Mouse (Mus musculus) intestine, embryonic 14.5 days (tissue): Measurements from ENCODE around the gene Ifngr1. TPM values are rescaled to one million over a fixed set of nuclear protein-coding genes. Genes with fewer than 3 reads are reported as not detected.

Experiments used
- ATAC-seq: fragments of 200-750 bp; cut with Nextera tagmentation; replicated peaks from 2 replicates; pipeline ENCODE4 v1.8.0; 2017; ENCODE audit warnings: low read depth, moderate number of reproducible peaks, moderate TSS enrichment, moderate library complexity; ENCODE audit not compliant: low FRiP score, low TSS enrichment
- DNase-seq: peaks from one replicate; pipeline ENCODE4 v3.0.0-alpha.2; 2018; ENCODE audit warnings: low spot score
- H3K27ac ChIP-seq: fragments of 300-500 bp; sonication (generic); 2 replicates; pipeline ENCODE4 v1.5.1; 2014; ENCODE audit warnings: low read depth, mild to moderate bottlenecking, control low read depth
- H3K27me3 ChIP-seq: fragments of 300-500 bp; sonication (generic); replicated peaks from 2 replicates; pipeline ENCODE4 v1.6.1; 2014; ENCODE audit warnings: low read length, control low read depth; ENCODE audit not compliant: control insufficient read depth, insufficient read depth
- H3K36me3 ChIP-seq: fragments of 300-500 bp; sonication (generic); 2 replicates; pipeline ENCODE4 v1.6.1; 2014; ENCODE audit warnings: low read length, control low read depth; ENCODE audit not compliant: control insufficient read depth, insufficient read depth
- H3K4me1 ChIP-seq: fragments of 300-500 bp; sonication (generic); replicated peaks from 2 replicates; pipeline ENCODE4 v1.6.1; 2014; ENCODE audit warnings: low read length, control low read depth, mixed read lengths; ENCODE audit not compliant: control insufficient read depth, insufficient read depth
- H3K4me2 ChIP-seq: fragments of 300-500 bp; sonication (generic); 2 replicates; pipeline ENCODE4 v1.6.1; 2014; ENCODE audit warnings: low read length
- H3K4me3 ChIP-seq: fragments of 300-500 bp; sonication (generic); 2 replicates; pipeline ENCODE4 v1.5.1; 2014; ENCODE audit warnings: low read depth, low read length, control low read depth, mixed read lengths
- H3K9ac ChIP-seq: fragments of 300-500 bp; sonication (generic); 2 replicates; pipeline ENCODE4 v1.6.1; 2014; ENCODE audit warnings: mild to moderate bottlenecking, low read length
- H3K9me3 ChIP-seq: fragments of 300-500 bp; sonication (generic); 2 replicates; pipeline ENCODE4 v1.6.1; 2016; ENCODE audit warnings: low read length, control low read depth; ENCODE audit not compliant: control insufficient read depth
- whole genome bisulfite sequencing: fragments of 180-500 bp; shearing (Covaris S2); extraction: QIAGEN DNeasy Blood & Tissue Kit; methylation state at CpG from one replicate; pipeline ENCODE4 v1.1.7; 2014; 5-methylcytosine and 5-hydroxymethylcytosine counted together
- polyA plus RNA-seq: library from polyadenylated mRNA; unstranded; fragments of >200 nt; fragmentation: Nextera tagmentation; extraction: Ambion mirVana; gene quantifications from 2 replicates; pipeline ENCODE4 v1.2.1, GENCODE M21; 2014

The Ifngr1 gene
- polyA plus RNA-seq, 1 experiment from 2014 or later, result 82.2 TPM

DNA sequence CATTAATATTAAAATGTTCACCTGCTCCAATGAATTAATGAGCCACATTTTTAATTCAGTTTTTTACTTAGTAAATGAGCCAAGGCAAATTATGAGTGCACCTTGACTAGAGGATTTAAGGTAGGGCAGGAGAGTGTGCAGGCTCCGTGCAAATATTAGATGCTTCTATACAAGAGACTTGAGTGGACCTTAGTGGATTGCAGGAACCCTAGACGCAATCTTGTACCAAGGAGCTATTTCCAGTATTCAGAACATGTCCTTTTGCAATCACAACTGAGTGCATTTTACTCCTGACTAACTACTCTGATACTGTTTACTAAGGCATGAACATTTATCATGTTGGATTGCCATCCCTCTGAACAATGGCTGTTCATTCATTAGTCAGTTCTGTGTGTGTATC is 19.9 kb downstream of the Ifngr1 start:
- Histone ChIP-seq H3K27me3 (no peaks in the 10 kb centered on the region), H3K9me3 (no peaks in the 10 kb centered on the region), H3K9ac (no peak overlapping the region), H3K4me3 (no peak overlapping the region), H3K4me2 (no peak overlapping the region), H3K4me1 (peaks cover 7% of the 10 kb centered on the region; the same call in 1 of the 2 replicates), H3K27ac (no peak overlapping the region), H3K36me3 (peaks cover 41% of the 10 kb centered on the region)
- DNase-seq (no peak), ATAC-seq (no peak)
- whole genome bisulfite sequencing, result 47% methylated on average over 2 of the region's 2 CpGs

GRCm38 (mm10) chr10:19613111-19613753 is 21.5 kb downstream of the Ifngr1 start:
- Histone ChIP-seq H3K27ac (peak overlapping the region; percentile 55; the same call in 1 of the 2 replicates), H3K4me3 (no peak overlapping the region), H3K9me3 (no peaks in the 10 kb centered on the region), H3K36me3 (peaks cover 25% of the 10 kb centered on the region), H3K4me2 (no peak overlapping the region), H3K9ac (no peak overlapping the region), H3K4me1 (peaks cover 7% of the 10 kb centered on the region; the same call in 1 of the 2 replicates), H3K27me3 (no peaks in the 10 kb centered on the region)
- 32% methylated on average over 7 of the region's 7 CpGs for WGBS
- DNase-seq (no peak), ATAC-seq (no peak)

DNA sequence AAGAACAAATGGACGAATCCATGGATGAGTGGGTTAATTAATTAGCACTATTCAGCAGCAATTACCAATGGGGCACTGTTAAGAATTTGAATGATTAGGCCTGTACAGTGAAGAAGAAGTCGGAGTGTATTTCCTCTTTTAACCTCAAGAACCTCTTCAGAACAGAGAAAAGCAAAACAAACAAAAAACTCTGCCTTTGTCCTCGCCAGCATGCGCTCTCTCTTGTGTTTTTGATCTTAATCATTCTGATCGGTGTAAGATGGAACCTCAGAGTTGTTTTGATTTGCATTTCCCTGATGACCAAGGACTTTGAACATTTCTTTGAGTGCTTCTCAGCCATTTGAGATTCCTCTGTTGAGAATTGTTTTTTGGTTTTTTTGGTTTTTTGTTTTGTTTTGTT is 28.0 kb downstream of the Ifngr1 start:
- H3K27me3 ChIP-seq, result no peaks in the 10 kb centered on the region
- H3K9ac ChIP-seq, result no peak overlapping the region
- DNase-seq (no peak), ATAC-seq (no peak)
- H3K27ac ChIP-seq, result no peak overlapping the region
- H3K9me3 ChIP-seq, result no peaks in the 10 kb centered on the region
- H3K4me3 ChIP-seq, result no peak overlapping the region
- no peak overlapping the region for H3K4me2 ChIP-seq
- H3K36me3 ChIP-seq, result no peaks in the 10 kb centered on the region
- H3K4me1 ChIP-seq, result no peaks in the 10 kb centered on the region
- 76% methylated on average over 5 of the region's 5 CpGs for WGBS

DNA sequence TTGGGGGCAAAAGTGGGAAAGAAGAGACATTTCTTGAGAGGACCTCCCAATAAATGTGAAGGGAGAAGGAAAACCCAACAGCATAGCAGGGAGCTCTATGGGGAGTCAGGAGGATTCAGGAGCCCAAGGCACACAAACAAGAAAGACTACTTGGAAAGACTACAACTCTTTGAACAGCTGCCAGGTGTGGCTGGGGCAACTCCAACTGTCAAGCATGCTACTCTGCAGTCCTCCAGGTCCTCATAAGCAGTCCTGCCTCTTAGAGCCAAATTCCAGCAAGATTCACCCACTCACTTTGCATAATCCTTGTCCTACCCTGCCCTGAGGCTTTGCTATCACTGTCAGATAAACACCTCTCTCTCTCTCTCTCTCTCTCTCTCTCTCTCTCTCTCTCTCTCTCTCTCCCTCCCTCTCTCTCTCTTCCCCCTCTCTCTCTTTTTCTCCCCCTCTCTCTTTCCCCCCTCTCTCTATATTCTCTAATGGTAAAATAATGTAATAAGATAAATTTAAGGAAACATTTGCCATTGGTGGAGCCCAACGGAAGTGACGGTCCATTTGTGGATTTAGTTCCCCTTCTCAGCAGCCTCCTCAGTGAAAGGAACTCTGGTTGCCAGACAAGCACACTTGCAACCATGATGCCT is 29.8 kb downstream of the Ifngr1 start, which contains the start of gene Il22ra2:
Gene Il22ra2, plus strand, starts transcription at position 591 of the 641 bp plus-strand sequence.
- no peaks in the 10 kb centered on the region for H3K9me3 ChIP-seq
- no peaks in the 10 kb centered on the region for H3K27me3 ChIP-seq
- DNase-seq, result no peak
- H3K9ac ChIP-seq, result no peak within 1 kb of the TSS
- no peak within 1 kb of the TSS for H3K4me2 ChIP-seq
- H3K4me1 ChIP-seq, result no peaks in the 10 kb centered on the region
- no peak within 1 kb of the TSS for H3K27ac ChIP-seq
- no peaks in the 10 kb centered on the region for H3K36me3 ChIP-seq
- no peak within 1 kb of the TSS for H3K4me3 ChIP-seq
- no peak for ATAC-seq
- WGBS, result 95% methylated on average over 2 of the region's 2 CpGs

GRCm38 (mm10) chr10:19624617-19625016 is 32.9 kb downstream of the Ifngr1 start:
- no peak overlapping the region for H3K4me3 ChIP-seq
- 93% methylated on average over 1 of the region's 1 CpGs for whole genome bisulfite sequencing
- no peaks in the 10 kb centered on the region for H3K36me3 ChIP-seq
- no peaks in the 10 kb centered on the region for H3K9me3 ChIP-seq
- DNase-seq (no peak), ATAC-seq (no peak)
- no peaks in the 10 kb centered on the region for H3K27me3 ChIP-seq
- H3K9ac ChIP-seq, result no peak overlapping the region
- no peak overlapping the region for H3K27ac ChIP-seq
- no peaks in the 10 kb centered on the region for H3K4me1 ChIP-seq
- H3K4me2 ChIP-seq, result no peak overlapping the region

DNA sequence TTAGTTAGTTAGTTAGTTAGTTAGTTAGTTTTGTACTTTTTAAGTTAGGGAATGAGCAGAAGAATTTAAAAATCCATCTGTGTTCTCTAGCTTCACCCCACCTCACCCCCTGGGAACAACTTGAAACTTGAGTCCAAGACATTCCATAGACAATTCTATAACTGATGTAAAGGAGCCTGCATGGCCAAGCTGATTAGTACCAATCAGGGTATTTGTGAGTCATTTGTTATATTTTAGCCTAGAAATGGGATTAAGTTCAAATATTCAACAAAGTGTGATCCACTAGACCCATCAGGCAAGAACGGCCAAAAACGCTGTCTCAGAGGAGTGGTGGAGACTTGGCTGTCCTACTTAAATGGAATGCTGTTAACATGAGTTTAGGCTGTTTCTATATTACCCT is 35.6 kb downstream of the Ifngr1 start:
- 90% methylated on average over 2 of the region's 2 CpGs for WGBS
- no peaks in the 10 kb centered on the region for H3K27me3 ChIP-seq
- no peak overlapping the region for H3K27ac ChIP-seq
- H3K9me3 ChIP-seq, result no peaks in the 10 kb centered on the region
- no peak for DNase-seq
- H3K9ac ChIP-seq, result no peak overlapping the region
- H3K36me3 ChIP-seq, result no peaks in the 10 kb centered on the region
- H3K4me3 ChIP-seq, result no peak overlapping the region
- H3K4me2 ChIP-seq, result no peak overlapping the region
- no peaks in the 10 kb centered on the region; the same call in 1 of the 2 replicates for H3K4me1 ChIP-seq
- no peak for ATAC-seq

- no peak for ATAC-seq
- H3K4me2 ChIP-seq, result no peak overlapping the region
- no peaks in the 10 kb centered on the region for H3K9me3 ChIP-seq
- no peaks in the 10 kb centered on the region; the same call in 1 of the 2 replicates for H3K4me1 ChIP-seq
- DNase-seq, result no peak
- no peak overlapping the region for H3K9ac ChIP-seq
- no peaks in the 10 kb centered on the region for H3K27me3 ChIP-seq
- no peak overlapping the region for H3K4me3 ChIP-seq
- 82% methylated on average over 4 of the region's 4 CpGs for WGBS
- H3K27ac ChIP-seq, result no peak overlapping the region
- no peaks in the 10 kb centered on the region for H3K36me3 ChIP-seq
Observed at GRCm38 (mm10) chr10:19627748-19628147, 36.0 kb downstream of the Ifngr1 start.

DNA sequence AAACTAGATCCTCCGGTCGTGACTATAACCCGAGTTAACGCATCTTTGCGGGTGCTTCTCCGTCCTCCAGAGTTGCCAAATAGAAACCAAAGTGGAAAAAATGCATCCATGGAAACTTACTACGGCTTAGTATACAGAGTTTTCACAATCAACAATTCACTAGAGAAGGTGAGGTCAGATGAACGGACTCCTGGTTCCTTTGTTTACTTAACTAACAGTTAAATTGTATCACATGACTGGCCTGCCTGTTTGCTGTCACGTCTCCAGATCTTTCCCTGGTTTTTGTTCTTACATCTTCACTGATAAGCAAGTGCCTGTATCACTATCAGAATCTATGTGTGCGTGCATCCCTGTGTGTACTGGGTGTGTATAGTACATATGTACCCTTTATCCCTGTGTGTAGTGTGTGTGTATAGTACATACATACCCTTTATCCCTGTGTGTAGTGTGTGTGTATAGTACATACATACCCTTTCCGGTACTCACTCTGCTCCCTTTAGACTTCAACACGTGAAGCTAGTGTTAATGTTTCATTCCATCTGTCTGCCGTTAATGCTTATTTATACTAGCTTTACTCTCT is 40.0 kb downstream of the Ifngr1 start:
- no peak for ATAC-seq
- DNase-seq, result no peak
- Histone ChIP-seq H3K9ac (no peak overlapping the region), H3K4me3 (no peak overlapping the region), H3K4me2 (peak overlapping the region; percentile 20; the same call in 1 of the 2 replicates), H3K9me3 (no peaks in the 10 kb centered on the region), H3K27me3 (no peaks in the 10 kb centered on the region), H3K36me3 (no peaks in the 10 kb centered on the region), H3K27ac (no peak overlapping the region), H3K4me1 (no peaks in the 10 kb centered on the region; the same call in 1 of the 2 replicates)
- 35% methylated on average over 13 of the region's 13 CpGs for WGBS
